Mouse (Mus musculus) natural killer cell, adult 2 months (primary cell): ENCODE measurements around the gene Sgms1.

ENCODE experiments used
- DNase-seq, 2 experiments: peaks; one replicate each; pipeline ENCODE4 v3.0.0; 2022; ENCODE audit warnings: low spot score in 2 of 2

Sgms1 gene

GRCm38 (mm10) chr19:32243246-32243645 is 146.3 kb downstream of the Sgms1 start:
- DNase-seq: no peak

- no peak for DNase-seq
These were observed 147.4 kb downstream of the Sgms1 start for GRCm38 (mm10) chr19:32242153-32242552.

GRCm38 (mm10) chr19:32240417-32240990 is 149.0 kb downstream of the Sgms1 start:
- no peak for DNase-seq

GRCm38 (mm10) chr19:32239925-32240324 is 149.6 kb downstream of the Sgms1 start:
- no peak for DNase-seq

GRCm38 (mm10) chr19:32239459-32239792 is 150.1 kb downstream of the Sgms1 start:
- no peak for DNase-seq

GRCm38 (mm10) chr19:32238722-32239458 is 150.6 kb downstream of the Sgms1 start:
- no peak for DNase-seq

- no peak for DNase-seq
These were observed 151.8 kb downstream of the Sgms1 start for GRCm38 (mm10) chr19:32237685-32238084.

- DNase-seq: no peak
These were observed 152.3 kb downstream of the Sgms1 start for GRCm38 (mm10) chr19:32237173-32237583.

GRCm38 (mm10) chr19:32234717-32235434 is 154.6 kb downstream of the Sgms1 start:
- no peak for DNase-seq

- no peak for DNase-seq
These were observed 158.2 kb downstream of the Sgms1 start for GRCm38 (mm10) chr19:32231292-32231691.

- no peak for DNase-seq
These were observed 158.7 kb downstream of the Sgms1 start for GRCm38 (mm10) chr19:32230798-32231197.

GRCm38 (mm10) chr19:32230301-32230700 is 159.2 kb downstream of the Sgms1 start:
- DNase-seq: no peak

- DNase-seq: no peak
These were observed 159.7 kb downstream of the Sgms1 start for GRCm38 (mm10) chr19:32229776-32230175.

- no peak for DNase-seq
These were observed 162.3 kb downstream of the Sgms1 start for GRCm38 (mm10) chr19:32227175-32227574.

- DNase-seq: no peak
These were observed 164.4 kb downstream of the Sgms1 start for GRCm38 (mm10) chr19:32225097-32225490.

- no peak for DNase-seq
These were observed 165.0 kb downstream of the Sgms1 start for GRCm38 (mm10) chr19:32224318-32225096.

GRCm38 (mm10) chr19:32223751-32224174 is 165.8 kb downstream of the Sgms1 start:
- DNase-seq: no peak

GRCm38 (mm10) chr19:32222083-32222482 is 167.4 kb downstream of the Sgms1 start:
- DNase-seq: no peak

GRCm38 (mm10) chr19:32220991-32221390 is 168.5 kb downstream of the Sgms1 start:
- no peak for DNase-seq

GRCm38 (mm10) chr19:32216710-32217109 is 172.8 kb downstream of the Sgms1 start:
- DNase-seq: no peak

- DNase-seq: no peak
These were observed 174.4 kb downstream of the Sgms1 start for GRCm38 (mm10) chr19:32214905-32215806.
